Mouse (Mus musculus) lung, adult 2 months (tissue): Measurements from ENCODE around the gene Mrpl58.

Experiments used
- CTCF ChIP-seq: fragments of 200-500 bp; IDR thresholded peaks from 2 replicates; pipeline ENCODE4 v1.5.1; 2011; ENCODE audit warnings: mild to moderate bottlenecking, low read length, control low read depth; ENCODE audit not compliant: insufficient read depth
- POLR2A ChIP-seq: fragments of 200-500 bp; IDR thresholded peaks from 2 replicates; pipeline ENCODE4 v1.6.1; 2011; ENCODE audit warnings: low read depth, mild to moderate bottlenecking, control low read depth, low read length, borderline replicate concordance; ENCODE audit errors: extremely low read depth

GRCm38 (mm10) chr11:115451781-115452241 is 48.3 kb downstream of the Mrpl58 start:
- TF ChIP-seq CTCF (no peak), POLR2A (no peak)
